Mouse (Mus musculus) midbrain, embryonic 11.5 days (tissue): ENCODE results near the gene Bcorl1. TPM values are rescaled to one million over a fixed set of nuclear protein-coding genes. Genes with fewer than 3 reads are reported as not detected.

ENCODE experiments used
- polyA plus RNA-seq: library from polyadenylated mRNA; unstranded; fragments of >200 nt; fragmentation: Nextera tagmentation; extraction: Ambion mirVana; gene quantifications from 2 replicates; pipeline ENCODE4 v1.2.1, GENCODE M21; 2014

Bcorl1 gene
- polyA plus RNA-seq, 1 experiment from 2014 or later = 4.7 TPM

Other genes starting within 250 kb of the Bcorl1 start
- 2.2 and 2.9 TPM in 2 replicates for gene Xpnpep2, start 232.6 kb upstream of the Bcorl1 start, polyA plus RNA-seq
- 1.1 and 1.2 TPM in 2 replicates for gene Sash3, start 194.9 kb upstream of the Bcorl1 start, polyA plus RNA-seq
- gene Zdhhc9, start 132.5 kb upstream of the Bcorl1 start, polyA plus RNA-seq = 3.6 and 3.7 TPM in 2 replicates
- gene Utp14a, start 84.5 kb upstream of the Bcorl1 start, polyA plus RNA-seq = 21.4 and 23.1 TPM in 2 replicates
- 2.0 and 2.2 TPM in 2 replicates for gene Elf4, start 121.8 kb downstream of the Bcorl1 start, polyA plus RNA-seq
- 75.5 and 79.9 TPM in 2 replicates for gene Aifm1, start 172.2 kb downstream of the Bcorl1 start, polyA plus RNA-seq
- 25.2 and 27.3 TPM in 2 replicates for gene Rab33a, start 177.9 kb downstream of the Bcorl1 start, polyA plus RNA-seq